Mouse (Mus musculus) frontal cortex, postnatal 10 days (tissue): ENCODE measurements around the gene Wdr53.
"Not testable (repeated sequence)": the region's sequence is repeated elsewhere in the genome, so short reads cannot be mapped to it uniquely, and the experiment has no call there.

Experiments used
- DNase-seq, 2 experiments: peaks; one replicate each; pipeline ENCODE4 v3.0.0; 2022; ENCODE audit warnings: low spot score in 2 of 2, mixed read lengths in 1 of 2

The Wdr53 gene

GRCm38 (mm10) chr16:32246952-32247370, at the start of gene Wdr53, which contains the start of gene Fbxo45:
TSS of gene Wdr53 (plus strand) at chr16:32247227.
TSS of gene Fbxo45 (minus strand) at chr16:32247158.
- DNase-seq = peak; percentile 95 to 98

DNA sequence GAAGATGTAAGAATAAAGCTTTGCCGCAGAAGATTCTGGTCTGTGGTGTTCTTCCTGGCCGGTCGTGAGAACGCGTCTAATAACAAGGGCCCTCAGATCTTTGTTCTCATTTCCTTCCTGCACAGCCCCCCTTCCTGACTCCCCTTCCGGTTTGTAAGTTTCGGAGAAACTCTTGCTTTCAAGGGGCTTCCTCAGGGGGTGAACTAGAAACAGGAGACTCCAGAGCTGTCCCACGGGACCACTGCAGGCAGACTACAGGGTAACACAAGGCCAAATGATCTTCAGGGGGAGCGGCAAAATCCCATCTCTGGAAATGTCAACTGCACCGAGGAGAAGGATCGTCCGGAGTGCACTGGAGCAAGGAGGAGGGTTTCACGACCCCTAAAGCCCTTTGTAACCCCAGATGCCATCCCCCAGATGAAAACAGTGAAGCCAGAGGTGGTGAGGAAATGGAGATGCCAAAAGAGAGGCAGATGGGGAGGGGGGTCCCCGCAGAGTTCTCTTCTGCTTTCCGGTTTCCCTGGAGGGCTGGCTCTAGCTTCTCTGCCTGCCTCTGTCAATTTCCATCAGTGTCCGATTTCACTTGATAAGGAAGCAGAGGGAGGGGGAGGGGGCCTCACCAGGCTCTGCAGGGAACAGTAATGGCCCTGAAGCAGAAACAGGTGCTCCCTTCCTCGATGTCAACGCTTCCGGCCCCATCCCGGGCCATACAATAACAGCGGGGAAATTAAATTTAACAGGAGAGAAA, 46.6 kb upstream of the Wdr53 start:
- DNase-seq = no peak

GRCm38 (mm10) chr16:32201004-32201325, 46.1 kb upstream of the Wdr53 start:
- DNase-seq = no peak

GRCm38 (mm10) chr16:32202681-32203080, 44.3 kb upstream of the Wdr53 start:
- peak in 1 of 2 experiments; percentile 37 for DNase-seq

DNA sequence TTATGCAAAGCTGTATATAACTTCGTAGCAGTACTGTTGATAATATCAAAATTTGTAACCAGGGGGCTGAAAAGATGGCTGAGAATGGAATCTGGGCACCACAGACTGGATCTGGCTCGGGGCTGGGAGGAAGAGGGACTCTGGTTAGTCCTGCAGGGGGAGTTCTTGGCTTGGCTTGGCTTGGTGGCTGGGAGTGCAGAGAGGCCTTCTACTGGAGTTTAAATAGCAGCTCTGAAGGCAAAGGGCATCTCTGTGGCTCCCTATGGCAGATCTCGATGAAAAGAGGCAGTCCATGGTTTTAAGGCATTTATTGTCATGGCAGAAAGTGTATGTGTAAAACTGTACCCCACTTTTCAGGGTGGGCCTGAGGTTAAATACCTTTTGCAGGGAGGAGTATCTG, 42.1 kb upstream of the Wdr53 start:
- no peak for DNase-seq

DNA sequence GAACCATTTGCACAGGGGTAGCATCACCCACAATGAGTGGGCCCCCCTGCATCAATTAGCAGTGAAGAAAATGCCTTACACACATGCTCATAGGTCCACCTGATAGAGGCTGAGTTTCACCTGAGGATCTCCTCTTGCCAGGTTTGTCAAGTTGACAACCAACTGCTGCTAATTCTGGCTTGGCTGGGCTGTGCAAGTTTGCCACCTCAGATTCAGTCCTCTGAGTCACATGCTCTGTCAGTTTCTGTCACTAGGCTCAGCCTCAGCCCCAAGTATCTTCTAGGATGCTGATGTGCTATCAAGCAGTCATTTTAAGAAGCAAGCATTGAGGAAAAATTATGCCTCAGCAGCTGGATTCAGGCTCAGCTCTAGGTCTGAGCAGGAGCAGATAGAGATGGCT, 32.9 kb upstream of the Wdr53 start:
- DNase-seq = no peak

- no peak for DNase-seq
These were observed 32.0 kb upstream of the Wdr53 start for GRCm38 (mm10) chr16:32214804-32215576.

- no peak for DNase-seq
These were observed 25.2 kb upstream of the Wdr53 start for GRCm38 (mm10) chr16:32221803-32222202.

GRCm38 (mm10) chr16:32222399-32222798, 24.6 kb upstream of the Wdr53 start:
- DNase-seq = no peak

- not testable (repeated sequence) for DNase-seq
These were observed 15.0 kb upstream of the Wdr53 start for GRCm38 (mm10) chr16:32232050-32232449.

- no peak for DNase-seq
These were observed 8.9 kb upstream of the Wdr53 start for GRCm38 (mm10) chr16:32237930-32238680.

DNA sequence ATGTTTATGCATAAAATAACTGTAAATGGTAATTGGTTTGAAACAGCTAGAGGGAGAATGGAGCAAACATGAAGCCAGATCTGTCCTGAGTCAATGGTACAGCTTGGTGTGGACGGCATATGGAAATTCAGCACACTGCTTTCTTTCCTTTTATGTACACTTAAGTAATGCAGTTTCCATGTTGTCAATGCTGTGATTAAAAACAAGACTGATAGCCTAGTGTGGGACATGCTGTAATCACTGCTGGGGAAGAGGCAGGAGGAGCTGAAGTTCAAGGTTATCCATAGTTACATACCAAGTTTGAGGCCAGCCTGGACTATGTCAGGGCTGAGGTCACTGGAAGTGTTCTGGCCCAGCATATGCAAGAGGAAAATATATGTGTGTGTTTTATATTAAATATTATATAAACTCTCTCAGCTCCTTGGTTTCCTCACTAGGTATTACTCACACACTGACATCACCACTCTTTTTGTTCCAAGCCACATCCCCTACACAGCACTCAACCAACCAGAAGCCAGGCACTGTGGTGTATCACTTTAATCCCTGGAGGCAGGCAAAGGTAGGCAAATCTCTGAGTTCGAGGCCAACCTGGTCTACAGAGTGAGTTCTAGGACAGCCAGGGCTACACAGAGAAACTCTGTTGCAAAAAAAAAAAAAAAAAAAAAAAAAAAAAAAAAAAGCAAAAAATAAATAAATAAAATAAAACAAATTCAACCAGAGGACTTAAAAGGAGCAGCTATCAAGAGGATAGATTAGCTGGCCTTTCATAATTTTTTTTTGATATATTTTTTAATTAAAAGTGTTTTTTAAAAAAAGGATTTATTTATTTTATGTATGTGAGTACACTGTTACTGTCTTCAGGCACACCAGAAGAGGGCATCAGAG, 7.4 kb upstream of the Wdr53 start:
- no peak for DNase-seq

DNA sequence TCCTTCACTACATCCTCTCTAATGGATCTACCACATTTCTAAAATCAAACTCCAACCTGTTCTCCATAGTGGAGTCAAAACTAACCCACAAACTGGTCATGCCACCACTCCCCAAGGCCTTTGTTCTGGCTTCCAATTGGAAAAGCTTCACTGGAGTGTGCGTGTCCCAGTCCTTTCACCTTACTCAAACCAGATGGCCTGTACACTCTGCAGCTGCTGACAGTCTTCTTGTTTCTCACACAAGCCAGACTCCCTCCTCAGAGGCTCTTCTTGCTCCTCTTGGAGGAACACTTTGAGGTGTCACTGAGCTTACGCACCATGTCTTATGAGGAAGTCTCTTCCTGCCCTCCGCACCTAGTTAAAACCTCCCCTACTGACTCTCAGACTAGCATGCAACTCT, 3.1 kb upstream of the Wdr53 start:
- DNase-seq = no peak

- peak; percentile 32 to 53 for DNase-seq
These were observed 656 bp upstream of the Wdr53 start for GRCm38 (mm10) chr16:32246351-32246791.

- DNase-seq = not testable (repeated sequence)
These were observed 17.2 kb downstream of the Wdr53 start for GRCm38 (mm10) chr16:32264225-32264624.

GRCm38 (mm10) chr16:32271291-32271690, 24.3 kb downstream of the Wdr53 start, which contains the start of gene Smco1:
TSS of gene Smco1 (plus strand) at chr16:32271468.
- DNase-seq = no peak

DNA sequence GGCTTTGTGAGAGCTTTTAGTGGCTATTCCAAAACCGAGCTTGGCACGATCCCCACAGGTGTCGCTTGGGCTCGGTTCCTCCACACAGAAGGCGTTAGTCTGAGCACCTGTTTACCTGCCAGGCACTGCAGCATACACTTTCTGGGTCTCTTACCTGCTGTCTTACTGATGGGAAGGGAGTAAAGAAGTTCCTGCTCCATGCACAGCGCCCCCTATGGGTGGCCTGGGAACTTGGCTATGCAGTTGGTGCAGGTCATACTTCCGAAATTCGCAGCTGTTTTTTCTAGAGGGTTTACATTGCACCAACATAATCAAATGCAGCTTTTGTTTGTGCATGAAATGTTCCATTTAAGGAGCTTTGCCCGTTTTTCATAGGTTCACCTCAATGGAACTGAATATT, 26.3 kb downstream of the Wdr53 start:
- DNase-seq = no peak

- no peak for DNase-seq
These were observed 28.0 kb downstream of the Wdr53 start for GRCm38 (mm10) chr16:32275041-32275440.

DNA sequence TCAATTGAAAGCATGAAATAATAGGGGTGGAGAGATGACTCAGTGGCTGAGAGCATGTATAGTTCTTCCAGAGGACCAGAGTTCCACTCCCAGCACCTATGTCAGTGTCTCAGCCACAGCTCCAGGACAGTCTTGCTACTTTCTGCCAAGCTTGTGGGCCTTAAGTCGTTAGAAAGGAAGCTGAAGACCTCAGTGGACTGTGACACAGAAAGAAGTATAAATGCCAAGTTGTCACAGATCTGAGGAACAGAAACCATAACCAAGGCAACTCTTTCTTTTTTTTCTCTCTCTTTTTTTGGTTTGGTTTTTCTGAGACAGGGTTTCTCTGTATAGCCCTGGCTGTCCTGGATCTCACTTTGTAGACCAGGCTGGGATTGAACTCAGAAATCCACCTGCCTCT, 28.8 kb downstream of the Wdr53 start:
- no peak for DNase-seq

GRCm38 (mm10) chr16:32277308-32278256, 30.6 kb downstream of the Wdr53 start, which contains the start of gene Rnf168:
TSS of gene Rnf168 (plus strand) at chr16:32277459.
- peak; percentile 73 to 88 for DNase-seq
